Mouse (Mus musculus) thymus, adult 2 months (tissue): ENCODE results near the gene Fam107b. TPM values are rescaled to one million over a fixed set of nuclear protein-coding genes. Genes with fewer than 3 reads are reported as not detected.
A peak's percentile ranks its signal among the peaks of the same experiment; 100 is the strongest.

ENCODE experiments used
- DNase-seq: peaks from one replicate; pipeline ENCODE4 v3.0.0; 2021
- H3K27ac ChIP-seq: fragments of 200-500 bp; 2 replicates; pipeline ENCODE4 v1.5.1; 2012; ENCODE audit warnings: low read length, control low read depth; ENCODE audit not compliant: control insufficient read depth, insufficient read depth
- H3K27me3 ChIP-seq: fragments of 200-500 bp; 2 replicates; pipeline ENCODE4 v1.6.1; 2012; ENCODE audit warnings: mild to moderate bottlenecking, low read length, moderate library complexity, mixed read lengths; ENCODE audit not compliant: control insufficient read depth, insufficient read depth
- H3K36me3 ChIP-seq: fragments of 200-500 bp; 2 replicates; pipeline ENCODE4 v1.6.1; 2012; ENCODE audit warnings: mild to moderate bottlenecking, low read length, moderate library complexity; ENCODE audit not compliant: control insufficient read depth, insufficient read depth
- H3K4me1 ChIP-seq: fragments of 200-500 bp; replicated peaks from 2 replicates; pipeline ENCODE4 v1.6.1; 2012; ENCODE audit warnings: low read length; ENCODE audit not compliant: control insufficient read depth, insufficient read depth
- H3K4me3 ChIP-seq: fragments of 200-500 bp; 2 replicates; pipeline ENCODE4 v1.5.1; 2012; ENCODE audit warnings: mild to moderate bottlenecking, low read length, control low read depth, moderate library complexity; ENCODE audit not compliant: control insufficient read depth, insufficient read depth
- CTCF ChIP-seq: fragments of 200-500 bp; IDR thresholded peaks from 2 replicates; pipeline ENCODE4 v1.5.1; 2012; ENCODE audit warnings: mild to moderate bottlenecking, control low read depth, low read length, moderate library complexity, borderline replicate concordance; ENCODE audit not compliant: control insufficient read depth, poor library complexity, insufficient read depth; ENCODE audit errors: extremely low read depth
- POLR2A ChIP-seq: fragments of 200-500 bp; IDR thresholded peaks from 2 replicates; pipeline ENCODE4 v1.6.1; 2012; ENCODE audit warnings: mild to moderate bottlenecking, low read length, control low read depth, moderate library complexity; ENCODE audit not compliant: control insufficient read depth, poor library complexity, insufficient read depth; ENCODE audit errors: extremely low read depth
- WGBS: fragments of 180-500 bp; shearing (Covaris S2); methylation state at CpG from one replicate; pipeline ENCODE4 v1.1.7; 2018; 5-methylcytosine and 5-hydroxymethylcytosine counted together
- polyA plus RNA-seq: library from polyadenylated mRNA; depleted of rRNA; stranded (reverse); fragments of >200 nt; gene quantifications from 2 replicates; pipeline ENCODE4 v1.2.3, GENCODE M21; 2012

The Fam107b gene
- polyA plus RNA-seq, 1 experiment, result 81.3 TPM

- no peak for TF ChIP-seq POLR2A
- TF ChIP-seq CTCF, result no peak
- peaks cover 16% of the 10 kb centered on the region for H3K4me1 ChIP-seq
- H3K36me3 ChIP-seq, result no peaks in the 10 kb centered on the region
- H3K27me3 ChIP-seq, result no peaks in the 10 kb centered on the region
- DNase-seq, result no peak
- no peak overlapping the region for H3K4me3 ChIP-seq
- H3K27ac ChIP-seq, result no peak overlapping the region
- WGBS, result 94% methylated on average over 11 of the region's 11 CpGs
Observed at GRCm38 (mm10) chr2:3765957-3766783, 195.9 kb downstream of the Fam107b start.

DNA sequence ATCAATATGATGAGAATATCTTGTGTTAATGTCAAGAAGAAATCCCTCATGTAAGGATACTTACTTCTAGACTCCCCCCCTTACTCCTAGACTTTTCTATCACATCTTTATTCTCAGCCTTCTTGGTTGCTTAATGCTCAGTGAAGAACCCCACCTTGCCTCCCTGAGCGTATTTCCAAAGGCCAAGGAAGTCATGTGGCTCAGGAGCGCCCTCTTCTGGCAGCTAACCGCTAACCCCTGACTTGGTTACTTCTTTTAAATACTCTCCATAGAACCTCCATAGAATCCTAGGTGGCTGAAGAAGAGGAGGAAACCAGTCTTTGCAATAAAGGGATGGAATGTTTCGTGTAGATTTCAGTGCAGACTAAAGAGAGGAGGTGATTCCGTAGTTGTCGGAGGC is 199.0 kb downstream of the Fam107b start:
- H3K27ac ChIP-seq, result no peak overlapping the region
- H3K27me3 ChIP-seq, result no peaks in the 10 kb centered on the region
- H3K4me1 ChIP-seq, result peaks cover 6% of the 10 kb centered on the region; the same call in 1 of the 2 replicates
- peak; percentile 74 for DNase-seq
- WGBS, result 43% methylated on average over 6 of the region's 6 CpGs
- H3K36me3 ChIP-seq, result peaks cover 5% of the 10 kb centered on the region; the same call in 1 of the 2 replicates
- TF ChIP-seq POLR2A (no peak), CTCF (peak; percentile 42; the same call in 1 of the 2 replicates)
- H3K4me3 ChIP-seq, result no peak overlapping the region

DNA sequence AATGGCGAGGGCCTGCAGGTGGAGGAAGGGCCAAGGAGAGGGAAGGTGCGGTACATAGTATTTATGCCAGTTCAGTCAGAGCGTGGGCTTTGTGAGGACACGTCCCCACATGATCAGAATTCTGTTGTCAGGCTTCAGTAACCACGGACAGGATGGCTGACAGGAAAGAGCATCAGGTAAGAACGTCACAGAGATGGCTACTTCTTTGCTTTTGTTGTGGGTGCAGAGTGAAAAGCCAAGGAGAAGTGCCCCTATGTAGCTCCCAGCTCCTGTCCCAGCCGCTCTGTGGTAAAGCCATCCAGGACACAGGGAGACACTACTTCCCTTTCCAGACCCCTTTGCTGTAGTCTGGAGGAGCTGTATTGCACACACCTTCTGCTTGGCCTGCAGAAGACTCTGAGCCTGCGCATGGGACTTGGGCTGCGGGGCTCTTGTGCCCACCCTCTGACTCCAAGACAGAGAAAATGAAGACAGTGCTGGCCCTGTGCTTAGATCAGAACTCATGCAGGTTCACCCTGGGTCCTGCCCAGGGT is 199.6 kb downstream of the Fam107b start:
- Histone ChIP-seq H3K27ac (no peak overlapping the region), H3K4me3 (no peak overlapping the region), H3K36me3 (peaks cover 7% of the 10 kb centered on the region), H3K27me3 (no peaks in the 10 kb centered on the region), H3K4me1 (peaks cover 6% of the 10 kb centered on the region; the same call in 1 of the 2 replicates)
- TF ChIP-seq CTCF (no peak), POLR2A (no peak)
- 78% methylated on average over 9 of the region's 9 CpGs for WGBS
- no peak for DNase-seq

- DNase-seq, result no peak
- Histone ChIP-seq H3K27me3 (no peaks in the 10 kb centered on the region), H3K36me3 (peaks cover 13% of the 10 kb centered on the region), H3K27ac (no peak overlapping the region), H3K4me3 (no peak overlapping the region), H3K4me1 (peaks cover 6% of the 10 kb centered on the region; the same call in 1 of the 2 replicates)
- WGBS, result 92% methylated on average over 2 of the region's 2 CpGs
- TF ChIP-seq CTCF (no peak), POLR2A (no peak)
Observed at GRCm38 (mm10) chr2:3770383-3770782, 200.1 kb downstream of the Fam107b start.

- WGBS, result 94% methylated on average over 6 of the region's 6 CpGs
- H3K27ac ChIP-seq, result no peak overlapping the region
- peaks cover 6% of the 10 kb centered on the region; the same call in 1 of the 2 replicates for H3K4me1 ChIP-seq
- TF ChIP-seq CTCF (no peak), POLR2A (no peak)
- peaks cover 13% of the 10 kb centered on the region for H3K36me3 ChIP-seq
- no peaks in the 10 kb centered on the region for H3K27me3 ChIP-seq
- no peak for DNase-seq
- no peak overlapping the region for H3K4me3 ChIP-seq
Observed at GRCm38 (mm10) chr2:3771483-3771882, 201.2 kb downstream of the Fam107b start.

- Histone ChIP-seq H3K4me3 (no peak overlapping the region), H3K27ac (no peak overlapping the region), H3K36me3 (peaks cover 18% of the 10 kb centered on the region), H3K27me3 (no peaks in the 10 kb centered on the region), H3K4me1 (peaks cover 6% of the 10 kb centered on the region; the same call in 1 of the 2 replicates)
- 94% methylated on average over 4 of the region's 4 CpGs for WGBS
- DNase-seq, result no peak
- TF ChIP-seq POLR2A (no peak), CTCF (no peak)
Observed at GRCm38 (mm10) chr2:3773089-3773488, 202.8 kb downstream of the Fam107b start.
